Mouse (Mus musculus) bone marrow macrophage, adult 2 months (primary cell): ENCODE measurements around the gene 2210408I21Rik.

Source experiments
- CTCF ChIP-seq: IDR thresholded peaks from 2 replicates; pipeline ENCODE4 v1.5.1; 2012; ENCODE audit warnings: low read depth, mild to moderate bottlenecking, low read length, moderate library complexity
- POLR2A ChIP-seq: IDR thresholded peaks from 2 replicates; pipeline ENCODE4 v1.6.1; 2012; ENCODE audit warnings: mild to moderate bottlenecking, low read depth, low read length, borderline replicate concordance

DNA sequence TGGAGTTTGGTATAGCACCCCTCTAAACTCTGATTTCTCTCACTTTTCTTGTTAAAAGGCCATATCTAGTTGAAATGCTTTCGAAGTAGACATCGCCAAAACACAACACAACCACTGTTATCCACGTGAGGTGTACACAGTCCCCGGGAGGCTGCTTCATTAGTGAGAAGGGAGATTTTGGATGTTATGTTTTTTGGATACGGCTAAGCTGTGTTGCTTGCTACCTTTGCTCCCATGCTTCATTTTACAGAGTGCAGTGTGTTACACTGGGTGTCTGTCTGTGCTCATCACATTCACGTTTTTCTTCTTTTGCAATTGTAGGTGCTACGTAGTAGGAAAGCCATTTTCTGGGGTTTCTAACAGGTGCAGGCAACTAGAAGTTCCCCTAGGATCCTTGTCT lies 262.3 kb downstream of the 2210408I21Rik start:
- TF ChIP-seq POLR2A (no peak), CTCF (no peak)
